Mouse (Mus musculus): ENCODE measurements around the gene Galk1.

- TF ChIP-seq MAX (IDR thresholded peaks at IDR 0.05), result no peak
- TF ChIP-seq CTCF (IDR thresholded peaks at IDR 0.05; ENCODE audit: control insufficient read depth, insufficient read depth, insufficient read length), result no peak
- TF ChIP-seq CEBPB (IDR thresholded peaks at IDR 0.05; ENCODE audit: low read depth), result no peak
- TF ChIP-seq USF1 (IDR thresholded peaks at IDR 0.05; ENCODE audit: low read depth), result no peak
- no peak for TF ChIP-seq MYOG (IDR thresholded peaks at IDR 0.05; ENCODE audit: control insufficient read depth, extremely low read depth, insufficient read length)
- no peak for TF ChIP-seq FOSL1 (IDR thresholded peaks at IDR 0.05; ENCODE audit: insufficient read depth, low read length, poor library complexity, severe bottlenecking)
These were observed 8.0 kb upstream of the Galk1 start for GRCm38 (mm10) chr11:116020519-116020922.
